Mouse (Mus musculus) kidney, adult 2 months (tissue): ENCODE data around the gene Pomp.

Experiments
- CTCF ChIP-seq: fragments of 200-500 bp; conservative IDR thresholded peaks from 2 replicates; pipeline ENCODE4 v1.5.1; 2011; ENCODE audit warnings: low read depth, mild to moderate bottlenecking, control low read depth, low read length, moderate library complexity, mixed read lengths; ENCODE audit not compliant: insufficient read depth, insufficient read length
- POLR2A ChIP-seq: fragments of 200-500 bp; IDR thresholded peaks from one replicate; pipeline ENCODE4 v1.6.1; 2011; ENCODE audit warnings: low read depth, low read length, control low read depth

DNA sequence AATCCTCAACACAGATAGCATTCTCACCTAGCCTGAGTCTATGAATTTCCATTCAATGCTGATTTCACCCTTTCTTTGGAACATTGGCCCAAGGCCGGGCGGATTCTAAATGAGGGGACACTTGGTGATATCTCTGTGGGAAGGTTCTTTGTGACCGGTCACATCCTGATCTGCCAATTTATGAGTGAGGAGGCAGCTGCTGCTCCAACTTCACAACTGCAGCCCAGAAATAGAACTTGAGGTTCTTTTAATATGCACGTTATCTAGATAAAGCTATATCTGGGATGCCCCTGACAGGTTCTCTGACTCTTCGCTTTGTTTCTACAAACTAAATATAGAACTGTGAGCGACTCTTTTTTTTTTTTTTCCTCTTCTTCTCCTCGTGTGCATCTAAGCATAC, 10.1 kb upstream of the Pomp start:
- TF ChIP-seq CTCF (no peak), POLR2A (no peak)
